Mouse (Mus musculus) fat pad, adult 2 months (tissue): ENCODE measurements around the gene Pbx3.

Experiments used
- DNase-seq: peaks from one replicate; pipeline ENCODE4 v3.0.0-alpha.2; 2011; ENCODE audit warnings: low read depth, low spot score; ENCODE audit errors: extremely low read depth

The Pbx3 gene

DNA sequence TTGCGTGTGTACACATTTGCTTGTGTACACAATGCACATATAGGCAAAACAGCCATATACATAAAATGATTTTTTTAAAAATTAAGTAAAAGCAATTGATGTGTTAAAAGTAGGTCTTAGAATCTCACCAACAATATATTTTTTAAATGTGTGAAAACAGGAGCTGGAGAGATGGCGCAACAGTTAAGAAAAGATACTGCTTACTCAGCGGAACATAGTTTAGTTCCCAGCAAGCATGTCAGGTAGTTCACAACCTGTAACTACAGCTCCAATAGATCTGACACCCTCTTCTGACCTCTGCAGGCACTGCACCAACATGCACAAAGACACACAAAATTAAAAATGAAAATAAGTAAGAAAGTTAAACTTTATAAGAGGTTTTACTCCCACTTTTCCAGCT, 74.7 kb downstream of the Pbx3 start:
- no peak for DNase-seq

DNA sequence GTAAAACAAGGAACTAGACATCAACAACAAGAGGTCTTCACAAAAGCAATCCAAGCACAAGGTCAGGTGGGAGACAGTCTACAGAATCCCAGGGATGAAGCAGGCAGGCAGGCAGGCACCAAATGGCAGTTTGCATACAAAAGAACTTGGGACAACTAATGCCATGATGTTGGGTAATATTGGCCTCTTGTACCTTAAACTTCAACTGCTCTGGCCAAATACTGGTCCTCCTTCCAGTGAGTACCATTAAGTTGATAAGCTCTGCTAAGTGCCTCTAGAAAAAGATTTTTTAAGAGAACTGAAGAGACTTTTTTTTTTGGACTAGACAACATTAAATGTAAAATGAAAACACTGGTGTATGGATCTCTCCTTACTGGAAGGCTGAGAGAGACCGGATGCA, 83.2 kb downstream of the Pbx3 start:
- DNase-seq, result no peak

DNA sequence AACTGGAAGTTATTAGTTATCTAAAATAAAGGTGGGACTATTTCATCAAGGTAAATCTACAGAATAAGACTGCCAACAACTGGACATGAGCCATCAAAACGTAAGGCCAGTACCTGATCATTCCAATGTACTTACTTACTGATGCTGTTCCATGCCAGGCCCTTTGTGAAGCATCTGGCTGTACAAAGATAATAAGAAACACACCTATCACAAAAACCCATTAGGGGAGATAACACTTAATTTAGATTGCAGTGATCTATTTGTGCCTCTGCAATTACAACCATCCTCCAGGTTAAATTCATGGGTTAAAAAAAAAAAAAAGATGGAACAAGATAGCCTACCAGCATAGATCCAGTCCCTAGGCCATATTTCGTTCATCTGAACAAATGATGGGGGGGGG, 88.7 kb downstream of the Pbx3 start:
- DNase-seq, result no peak

DNA sequence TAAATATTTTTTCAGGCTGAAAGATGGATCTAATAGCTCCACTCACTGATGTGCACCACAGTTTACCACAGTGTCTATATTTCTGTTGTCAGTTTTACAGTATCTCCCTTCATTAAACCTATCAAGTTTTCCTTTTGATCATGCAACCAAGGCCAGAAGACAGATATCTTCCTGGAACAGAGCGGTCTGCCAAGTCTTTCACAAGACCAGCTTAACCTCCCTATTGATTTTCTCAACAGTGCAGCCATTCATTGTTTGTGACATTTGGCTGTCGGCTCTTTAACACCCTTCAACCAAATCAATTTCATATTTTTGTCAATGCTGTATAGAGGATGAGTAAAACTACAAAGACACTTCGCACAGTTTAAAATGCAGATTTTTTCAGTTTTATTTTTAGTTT, 91.9 kb downstream of the Pbx3 start:
- DNase-seq, result peak; percentile 79

DNA sequence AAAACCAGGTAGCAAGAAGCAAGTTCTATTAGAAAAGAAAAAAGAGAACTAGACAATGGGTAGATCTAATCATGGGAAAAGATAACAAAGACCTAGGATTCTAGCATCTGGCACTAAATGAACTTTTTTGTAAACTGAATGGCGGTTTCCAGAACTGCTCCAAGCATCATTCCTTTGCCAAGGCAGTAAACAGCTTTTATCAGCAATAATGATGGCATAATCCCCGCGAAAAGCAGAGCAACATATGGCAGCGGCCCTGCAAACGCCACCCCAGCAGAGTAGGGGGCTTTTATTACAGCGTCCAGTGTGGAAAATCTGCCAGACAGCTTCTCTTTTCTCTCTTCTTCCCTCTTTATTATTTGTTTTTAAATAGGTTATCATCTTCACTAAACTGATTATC, 93.2 kb downstream of the Pbx3 start:
- no peak for DNase-seq

DNA sequence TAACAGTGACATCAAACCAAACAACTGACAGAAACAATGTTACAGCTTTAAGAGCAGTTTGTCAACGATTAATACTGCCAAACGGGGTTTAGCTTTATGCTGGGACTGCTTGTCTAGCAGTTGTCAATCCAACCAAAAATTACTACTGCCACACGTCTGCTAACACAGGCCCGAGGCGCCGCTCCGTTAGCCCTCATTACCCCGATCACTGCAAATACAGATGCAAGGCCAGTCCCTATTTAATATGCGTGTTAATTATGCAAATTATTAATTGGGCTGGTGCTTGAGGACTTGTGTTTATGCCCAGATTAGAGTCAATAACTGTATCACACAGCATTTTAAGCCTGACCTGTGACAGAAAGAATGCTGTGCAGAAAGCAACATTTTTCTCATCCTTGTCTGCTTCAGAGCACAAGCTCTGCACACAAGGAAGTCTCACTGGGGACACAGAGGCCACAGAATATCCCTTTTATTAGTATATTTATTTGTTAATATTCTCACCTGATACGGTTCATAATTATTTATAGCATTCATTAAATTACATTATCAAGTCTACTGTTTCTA, 97.2 kb downstream of the Pbx3 start:
- no peak for DNase-seq

DNA sequence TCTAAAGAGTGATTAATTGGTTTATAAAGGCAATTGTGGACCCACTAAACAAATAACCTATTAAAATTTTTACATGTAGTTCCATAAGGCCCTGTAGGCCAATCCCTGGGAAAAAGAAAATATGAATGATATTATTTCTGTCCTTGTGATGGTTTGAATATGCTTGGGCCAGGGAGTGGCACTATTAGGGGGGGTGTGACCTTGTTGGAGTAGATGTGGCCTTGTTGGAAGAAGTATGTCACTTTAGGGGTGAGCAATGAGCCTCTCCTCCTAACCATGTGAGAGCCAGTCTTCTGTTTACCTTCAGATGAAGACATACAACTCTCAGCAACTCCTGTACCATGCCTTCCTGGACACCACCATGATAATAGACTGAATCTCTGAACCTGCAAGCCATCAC, 110.9 kb downstream of the Pbx3 start:
- no peak for DNase-seq

DNA sequence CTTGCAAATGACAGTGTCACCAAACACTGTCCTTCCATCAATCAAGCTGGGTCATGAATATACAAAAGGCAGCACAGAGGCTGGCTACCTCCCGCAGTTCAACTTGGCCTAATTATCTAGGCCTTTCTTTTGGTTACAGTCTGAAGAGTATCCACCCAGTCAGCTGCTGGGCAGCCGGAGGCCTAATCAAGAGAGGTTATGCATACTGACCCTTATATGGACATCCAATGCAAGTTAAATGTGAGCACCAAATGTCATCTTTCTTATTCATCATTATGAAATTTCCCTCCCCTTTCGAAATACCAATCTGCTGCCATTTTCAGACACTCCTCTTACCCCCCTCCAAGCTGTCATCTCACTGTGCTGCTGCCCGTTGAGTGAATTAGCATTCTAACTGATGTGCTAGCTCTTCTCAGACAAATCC, 112.3 kb downstream of the Pbx3 start:
- no peak for DNase-seq

DNA sequence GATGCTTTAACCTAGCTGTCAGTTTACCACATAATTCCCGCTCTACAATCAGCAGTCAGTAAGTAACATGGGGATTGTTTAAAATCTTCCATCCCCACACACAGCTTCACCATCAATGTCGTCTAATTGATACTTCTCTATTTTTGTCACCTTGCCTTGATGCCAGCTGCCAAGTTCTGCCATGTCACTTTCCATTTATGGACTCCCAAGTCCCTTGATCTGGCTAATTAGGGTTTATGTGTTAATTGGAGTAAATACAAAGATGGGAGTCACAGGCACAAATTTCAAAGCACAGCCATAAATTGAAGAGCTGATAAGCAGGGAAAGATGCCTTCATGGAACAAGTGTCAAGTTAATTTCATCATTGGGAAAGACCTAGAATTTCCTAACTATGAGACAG, 114.7 kb downstream of the Pbx3 start:
- no peak for DNase-seq

DNA sequence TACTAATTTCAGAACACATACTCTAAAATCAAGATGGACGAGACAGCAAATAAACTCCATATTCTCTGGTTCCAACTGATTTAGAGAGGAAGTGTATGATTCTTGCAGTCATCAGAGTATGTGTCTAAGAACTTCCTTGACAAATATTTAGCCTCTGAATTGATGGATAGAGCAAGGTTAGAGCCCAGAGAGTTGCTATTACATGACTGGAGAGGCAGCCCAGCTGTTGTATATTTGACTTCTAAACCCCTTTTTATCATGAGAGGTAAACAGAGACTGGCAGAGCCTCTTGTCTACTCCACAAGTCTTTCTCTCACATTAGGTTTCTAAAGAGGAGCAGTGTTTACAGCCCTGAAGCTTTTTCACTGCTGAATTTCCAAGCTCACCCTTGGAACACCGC, 115.3 kb downstream of the Pbx3 start:
- no peak for DNase-seq

DNA sequence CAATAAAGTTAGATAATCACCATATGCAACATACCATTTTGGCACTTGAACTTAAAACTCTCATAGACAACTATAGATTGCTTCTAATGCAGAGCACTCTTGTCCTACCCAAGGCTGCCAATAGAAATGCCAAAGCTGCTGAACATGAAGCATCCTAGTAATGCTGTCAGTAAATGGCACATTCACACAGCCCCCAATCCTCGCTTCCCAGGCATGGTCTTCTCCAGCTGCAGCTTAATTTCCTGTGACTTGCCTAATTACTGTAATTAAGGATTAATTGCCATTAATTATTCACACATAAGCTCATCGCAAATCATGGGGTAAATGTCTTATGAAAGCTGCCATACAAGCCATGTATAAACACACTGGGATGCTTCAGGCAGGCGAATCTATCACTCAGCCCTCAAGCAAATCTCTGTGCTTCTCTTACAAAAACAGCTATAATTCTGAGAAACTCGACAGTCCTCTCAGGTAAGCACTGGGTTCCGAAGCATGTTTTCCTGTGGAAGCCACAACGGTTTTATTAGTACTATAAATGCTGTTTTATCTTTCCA, 116.9 kb downstream of the Pbx3 start:
- no peak for DNase-seq

DNA sequence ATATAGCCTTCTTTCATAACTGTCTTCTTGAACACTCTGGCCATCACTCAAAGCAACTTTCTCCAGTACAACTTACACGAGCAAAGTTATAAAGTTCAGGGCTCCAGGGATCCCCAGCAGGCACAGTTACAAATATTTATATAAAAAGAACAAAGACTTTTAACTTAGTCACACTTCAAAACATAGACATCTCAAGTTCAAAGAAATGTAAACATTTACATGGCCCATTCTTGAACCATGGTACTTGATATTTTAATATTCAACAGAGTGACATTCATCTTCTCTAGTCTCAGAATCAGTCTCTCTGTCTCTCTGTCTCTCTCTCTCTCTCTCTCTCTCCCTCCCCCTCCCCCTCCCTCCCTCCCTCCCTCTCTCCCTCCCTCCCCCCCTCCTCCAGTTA, 119.3 kb downstream of the Pbx3 start:
- no peak for DNase-seq

DNA sequence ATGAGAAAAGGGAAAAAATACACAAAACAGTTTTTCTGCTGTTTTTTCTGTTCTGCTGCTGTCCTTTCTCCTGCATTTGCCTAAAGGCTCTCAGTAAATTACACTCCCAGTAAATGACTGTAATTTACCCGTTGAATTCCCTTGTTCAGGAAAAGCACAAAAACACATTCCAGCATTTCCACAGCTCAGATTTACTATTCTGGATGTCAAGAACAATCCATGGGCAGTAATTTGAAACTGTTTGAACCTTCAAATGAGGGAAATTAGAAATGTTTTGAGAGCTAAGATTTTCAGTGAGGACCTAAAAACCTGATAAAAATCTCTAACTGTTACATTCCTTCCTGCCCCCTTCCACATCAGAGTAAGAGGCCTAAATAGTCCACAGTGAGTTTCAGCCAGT, 119.8 kb downstream of the Pbx3 start:
- no peak for DNase-seq

DNA sequence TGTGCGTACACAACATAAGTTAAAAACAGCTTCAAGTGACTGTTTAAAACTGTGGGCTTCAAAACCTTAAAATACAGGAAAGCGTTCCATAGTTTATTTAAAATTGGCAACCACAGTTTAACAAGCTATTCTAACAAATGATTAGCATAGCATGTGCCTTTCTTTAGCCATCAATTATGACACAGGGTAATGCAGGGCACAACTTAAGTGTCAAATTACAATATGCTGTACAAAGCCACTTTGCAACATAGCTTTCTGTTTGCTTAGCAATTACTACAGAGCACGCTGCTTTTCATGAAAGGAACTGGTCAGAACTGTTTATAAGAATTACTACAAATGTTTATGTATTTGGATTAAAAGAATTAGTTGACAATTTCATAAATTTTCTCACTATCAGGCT, 120.7 kb downstream of the Pbx3 start:
- DNase-seq, result no peak

DNA sequence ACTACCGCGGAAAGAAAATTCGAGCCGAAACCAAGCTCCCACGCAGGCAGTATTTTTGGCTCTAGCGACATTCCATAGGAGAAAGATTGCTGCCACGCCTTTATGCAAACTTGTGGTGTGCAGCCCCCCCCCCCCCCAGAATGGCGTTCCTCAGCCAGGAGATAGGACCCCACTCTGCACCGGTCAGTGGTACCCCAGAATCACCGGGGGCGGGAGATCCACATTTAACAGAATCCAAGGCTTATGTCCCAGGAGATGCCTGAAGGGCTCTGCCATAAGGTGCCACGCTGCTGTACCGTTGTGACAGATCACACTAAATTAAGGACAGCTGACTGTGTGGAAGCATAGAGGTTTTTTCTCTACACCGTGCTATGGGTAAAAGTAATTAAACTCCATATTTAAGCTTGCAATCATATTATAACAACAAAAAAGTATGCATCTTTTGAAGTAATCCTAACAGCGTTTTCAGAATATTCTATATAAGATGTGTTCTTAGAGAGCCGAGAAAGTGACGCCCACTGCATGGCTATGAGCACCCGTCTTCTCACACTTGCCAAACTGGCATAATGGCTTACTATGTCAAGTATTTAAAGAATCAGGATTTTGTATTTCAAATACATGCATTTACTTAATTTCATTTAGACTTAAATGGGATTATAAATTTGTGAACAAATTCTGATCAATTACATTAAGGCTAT, 122.8 kb downstream of the Pbx3 start:
- no peak for DNase-seq

DNA sequence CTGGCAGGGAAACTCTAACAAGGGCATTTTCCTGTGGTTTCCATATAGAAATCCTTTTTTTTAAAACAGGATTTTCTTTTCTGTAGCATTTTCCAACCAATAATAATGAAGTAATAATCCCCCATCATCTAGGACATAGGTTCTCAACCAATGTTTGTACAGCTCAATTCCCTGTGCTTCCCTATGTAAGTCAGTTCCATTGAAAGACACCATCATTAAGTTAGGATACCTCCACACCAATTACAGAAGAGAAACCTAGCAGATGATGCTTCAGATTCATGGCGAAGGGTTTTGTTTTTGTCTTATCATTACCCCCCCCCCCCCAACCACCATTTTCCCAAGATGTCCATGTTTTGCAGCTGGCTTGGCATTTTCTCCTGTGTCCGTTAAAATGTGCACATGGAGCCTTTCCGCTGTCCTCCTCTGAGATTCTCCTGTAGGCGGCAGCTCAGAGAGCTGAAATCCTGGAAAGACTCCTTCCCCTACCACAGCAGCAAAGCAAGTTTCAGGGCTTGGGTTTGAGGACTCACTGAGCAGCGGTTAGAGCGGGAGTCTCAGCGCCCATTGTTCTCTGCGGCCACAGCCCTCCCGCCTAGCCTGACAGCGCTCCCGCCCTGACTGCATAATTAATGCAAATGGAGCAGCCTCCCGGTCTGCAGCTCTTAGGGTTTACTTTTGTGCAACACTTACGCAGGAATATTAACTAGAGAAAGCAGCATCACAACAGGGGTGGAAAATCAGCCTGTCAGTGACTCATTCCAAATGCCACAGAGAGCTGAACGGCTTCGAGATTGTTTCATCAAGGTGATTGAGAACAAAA, 123.6 kb downstream of the Pbx3 start:
- no peak for DNase-seq

DNA sequence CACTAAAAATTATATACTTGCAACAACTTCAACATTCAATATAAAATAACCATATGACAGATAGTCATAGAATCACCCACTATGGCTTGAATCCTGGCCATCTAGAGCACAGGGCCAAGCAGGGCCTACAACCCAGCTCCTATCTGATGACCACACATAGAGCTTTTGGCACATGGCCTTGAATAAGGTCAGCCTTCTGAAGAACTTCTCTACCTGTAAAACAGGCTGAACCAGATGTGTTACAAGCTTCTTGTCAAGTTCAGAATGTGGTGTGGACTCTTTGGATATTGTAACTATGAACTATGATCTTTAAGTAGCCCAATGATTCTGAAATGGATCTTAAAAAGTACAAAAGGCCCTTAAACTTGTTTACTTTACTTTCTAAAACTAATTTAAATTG, 132.1 kb downstream of the Pbx3 start:
- DNase-seq, result peak; percentile 82

DNA sequence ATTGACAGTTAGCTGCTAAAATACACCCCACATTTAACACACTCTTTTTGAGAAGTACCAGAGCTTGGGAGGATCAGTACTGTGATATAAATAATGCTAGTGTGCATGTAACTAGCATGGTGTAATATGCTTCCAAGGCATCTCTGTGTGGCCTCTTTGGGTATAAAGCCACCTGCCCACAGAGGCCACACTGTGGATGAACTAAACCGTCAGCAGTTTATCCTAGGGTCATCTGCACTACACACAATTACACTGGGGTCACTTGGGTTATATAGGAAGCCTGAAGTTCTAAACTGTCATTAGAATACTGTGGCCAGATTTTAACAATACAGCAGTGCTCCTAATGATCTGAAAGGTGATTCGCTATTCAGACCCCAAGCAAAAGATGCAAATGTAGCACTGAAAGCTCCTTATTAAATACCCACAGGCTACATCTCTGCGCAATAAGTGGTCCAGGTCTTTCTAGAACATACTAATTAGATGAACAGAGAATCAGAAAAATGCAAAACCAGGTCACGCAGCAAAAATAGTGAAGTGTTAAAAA, 133.6 kb downstream of the Pbx3 start:
- DNase-seq, result no peak

DNA sequence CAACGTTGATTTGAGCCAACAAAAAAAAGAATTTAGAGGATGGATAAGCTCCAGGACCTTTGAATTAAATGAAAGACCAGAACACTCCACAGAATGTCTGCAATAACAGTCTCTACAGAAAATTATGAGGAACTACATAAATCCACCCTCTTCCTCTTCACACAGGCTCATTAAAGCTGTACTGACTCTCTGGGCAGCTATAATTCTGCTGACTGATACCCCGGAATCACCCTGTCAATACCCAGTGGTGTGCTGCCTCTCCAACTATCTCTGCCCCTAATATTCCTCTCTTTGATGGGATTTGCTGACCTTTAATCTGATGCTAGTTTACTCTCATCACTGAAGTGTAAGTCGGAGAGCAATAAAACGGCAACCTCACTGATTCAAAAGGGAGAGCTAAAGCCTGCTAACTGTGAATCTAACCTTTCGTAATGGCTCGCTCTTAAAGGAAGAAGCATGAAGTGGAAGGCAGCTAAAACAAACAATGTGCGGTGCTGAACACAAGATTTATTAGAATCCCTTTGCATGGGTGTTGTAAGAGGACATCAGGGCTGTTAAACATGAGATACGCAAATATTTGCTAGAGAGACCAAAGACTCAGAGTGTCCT, 137.4 kb downstream of the Pbx3 start:
- DNase-seq, result no peak

DNA sequence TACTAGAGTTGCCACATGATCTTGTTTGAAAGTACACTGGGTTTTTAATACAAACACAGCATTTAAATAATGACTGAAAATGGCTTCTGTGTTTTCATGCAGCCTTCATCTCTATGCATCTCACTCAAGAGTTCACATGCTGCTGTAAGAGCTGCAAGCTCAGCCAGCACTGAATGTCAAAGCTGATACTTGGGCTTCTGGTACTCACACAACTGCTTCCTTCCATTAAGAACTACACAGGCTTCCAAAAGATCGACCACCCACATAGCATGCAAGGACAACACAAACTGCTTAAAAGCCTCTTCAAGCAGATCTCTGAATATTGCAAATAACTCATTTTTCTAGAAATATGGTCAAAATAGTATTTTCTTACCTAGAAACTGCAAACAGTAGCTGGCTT, 138.7 kb downstream of the Pbx3 start:
- no peak for DNase-seq

DNA sequence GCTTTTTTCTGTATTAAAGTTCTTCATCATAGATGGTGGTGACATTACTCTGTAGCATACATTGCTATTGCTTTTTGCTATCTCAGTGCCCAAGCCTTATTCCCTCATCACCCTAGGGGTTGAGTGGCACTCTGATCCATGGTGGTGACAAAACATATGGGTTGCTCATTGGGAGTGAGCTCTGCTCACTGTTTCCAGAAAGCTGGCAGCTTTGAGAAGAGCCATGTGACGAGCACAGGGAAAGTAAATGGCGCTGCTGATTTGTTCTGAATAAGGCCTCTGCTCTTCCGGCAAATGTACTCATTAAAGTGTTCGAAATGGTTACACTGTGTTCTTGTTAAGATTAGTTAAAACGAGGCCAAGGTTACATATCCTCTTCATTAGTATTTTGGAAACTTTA, 139.7 kb downstream of the Pbx3 start:
- no peak for DNase-seq
